Mouse (Mus musculus) olfactory bulb, adult 2 months (tissue): ENCODE measurements around the gene Tex14.

Source experiments
- CTCF ChIP-seq: fragments of 200-500 bp; IDR thresholded peaks from 2 replicates; pipeline ENCODE4 v1.5.1; 2012; ENCODE audit warnings: low read depth, mild to moderate bottlenecking, low read length, moderate library complexity; ENCODE audit not compliant: insufficient read depth
- POLR2A ChIP-seq: fragments of 200-500 bp; IDR thresholded peaks from 2 replicates; pipeline ENCODE4 v1.6.1; 2012; ENCODE audit warnings: mild to moderate bottlenecking, low read depth, low read length, moderate library complexity; ENCODE audit not compliant: insufficient read depth

DNA sequence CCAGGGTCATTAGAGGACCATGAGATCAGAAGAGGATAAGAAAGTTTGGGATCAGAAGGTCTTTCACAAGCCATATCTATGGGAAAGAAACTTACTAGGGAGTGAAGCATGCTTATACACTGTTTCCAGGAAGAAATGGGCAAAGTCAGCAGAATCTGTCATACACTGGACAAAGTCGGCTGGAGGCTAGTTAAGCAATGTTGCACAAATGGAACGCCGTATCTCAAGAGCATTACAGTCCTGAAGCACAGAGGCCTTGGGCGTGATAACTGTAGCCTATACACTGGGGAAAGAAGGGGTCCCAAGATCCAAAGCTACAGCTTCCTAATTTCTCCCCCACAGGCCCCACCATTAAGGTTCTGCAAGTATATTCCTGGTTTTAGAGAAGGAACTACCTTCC is 51.1 kb downstream of the Tex14 start:
- no peak for TF ChIP-seq CTCF
- TF ChIP-seq POLR2A = no peak
